Mouse (Mus musculus): ENCODE results near the gene Robo2.

DNA sequence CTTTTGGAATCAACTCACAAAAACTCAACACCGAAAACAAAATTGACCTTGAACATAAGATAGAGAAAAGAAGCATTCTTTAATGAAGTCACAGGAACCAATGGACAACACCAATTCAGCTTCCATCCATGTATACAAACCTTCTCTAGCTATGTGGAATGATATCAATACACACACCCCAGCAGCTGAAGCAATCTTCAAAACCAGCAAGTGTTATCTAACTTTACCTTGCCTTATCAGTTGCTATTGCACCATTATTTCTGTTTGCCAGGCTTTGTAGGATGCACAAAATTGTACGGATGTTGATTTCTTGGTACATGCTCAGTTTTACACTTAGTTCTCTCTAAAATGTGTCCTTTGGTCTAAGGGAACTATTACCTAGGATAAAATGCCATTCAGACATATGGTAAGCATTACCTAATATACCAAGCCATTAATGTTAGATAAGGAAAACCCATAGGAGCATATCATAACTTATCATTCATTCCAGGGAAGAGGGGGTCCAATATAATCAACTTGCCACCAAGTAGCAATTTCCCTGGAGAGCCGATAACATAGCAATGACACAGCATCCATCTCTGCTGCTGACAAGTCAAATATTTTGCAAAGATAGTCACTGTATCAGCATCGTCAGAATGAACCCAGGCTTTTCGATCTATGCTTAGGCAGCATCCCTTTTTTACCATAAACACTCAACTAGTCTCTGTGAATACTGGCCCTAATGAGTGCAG is 537.6 kb downstream of the Robo2 start:
- TF ChIP-seq POLR2A (IDR thresholded peaks at IDR 0.05; ENCODE audit: borderline replicate concordance, low read depth, low read length) (no peak), CTCF (IDR thresholded peaks at IDR 0.05; ENCODE audit: low read depth, low read length) (no peak)
